Mouse (Mus musculus) heart, adult 2 months (tissue): ENCODE results near the gene Clec16a. TPM values are rescaled to one million over a fixed set of nuclear protein-coding genes. Genes with fewer than 3 reads are reported as not detected.

Experiments
- DNase-seq, 2 experiments: peaks; one replicate each; pipeline ENCODE4 v3.0.0; 2021
- H3K27ac ChIP-seq: fragments of 200-600 bp; 2 replicates; pipeline ENCODE4 v1.8.1; 2022
- H3K27me3 ChIP-seq: fragments of 200-500 bp; 2 replicates; pipeline ENCODE4 v1.6.1; 2012; ENCODE audit warnings: mild to moderate bottlenecking, low read length, inconsistent platforms, mixed read lengths; ENCODE audit not compliant: control insufficient read depth, insufficient read depth
- H3K36me3 ChIP-seq: fragments of 200-500 bp; 2 replicates; pipeline ENCODE4 v1.6.1; 2012; ENCODE audit warnings: low read length, inconsistent platforms; ENCODE audit not compliant: control insufficient read depth, insufficient read depth
- H3K4me1 ChIP-seq: fragments of 200-500 bp; 2 replicates; pipeline ENCODE4 v1.6.1; 2011; ENCODE audit warnings: low read length; ENCODE audit not compliant: control insufficient read depth, insufficient read depth
- H3K4me3 ChIP-seq: fragments of 200-600 bp; 2 replicates; pipeline ENCODE4 v1.8.1; 2022
- H3K79me2 ChIP-seq: fragments of 200-500 bp; replicated peaks from 2 replicates; pipeline ENCODE4 v1.6.1; 2012; ENCODE audit warnings: mild to moderate bottlenecking, inconsistent platforms, low read length, moderate library complexity, mixed read lengths; ENCODE audit not compliant: control insufficient read depth, insufficient read depth
- H3K9ac ChIP-seq: fragments of 200-500 bp; 2 replicates; pipeline ENCODE4 v1.6.1; 2012; ENCODE audit warnings: low read depth, mild to moderate bottlenecking, control low read depth, inconsistent platforms, low read length, mixed read lengths
- CTCF ChIP-seq: fragments of 200-600 bp; IDR thresholded peaks from 2 replicates; pipeline ENCODE4 v1.8.1; 2022; ENCODE audit warnings: antibody characterized with exemption, mild to moderate bottlenecking, moderate library complexity
- EP300 ChIP-seq: fragments of 200-500 bp; IDR thresholded peaks from 2 replicates; pipeline ENCODE4 v1.6.1; 2011; ENCODE audit warnings: low read depth, low read length, control low read depth; ENCODE audit not compliant: insufficient read depth
- POLR2A ChIP-seq: fragments of 200-500 bp; IDR thresholded peaks from 2 replicates; pipeline ENCODE4 v1.6.1; 2011; ENCODE audit warnings: mild to moderate bottlenecking, low read depth, low read length, control low read depth; ENCODE audit not compliant: insufficient read depth
- WGBS: fragments of 180-500 bp; shearing (Covaris S2); methylation state at CpG from one replicate; pipeline ENCODE4 v1.1.7; 2018; 5-methylcytosine and 5-hydroxymethylcytosine counted together
- intact Hi-C: fragments of 180-260 bp; cut with DNase I; formaldehyde crosslinking; loops from one replicate; pipeline ENCODE4 v1.15.1; 2025
- polyA plus RNA-seq: library from polyadenylated mRNA; depleted of rRNA; stranded (reverse); fragments of >200 nt; gene quantifications from 2 replicates; pipeline ENCODE4 v1.2.3, GENCODE M21; 2012
- total RNA-seq, 2 experiments: library from RNA; stranded (reverse); gene quantifications; 2 replicates each; pipeline ENCODE4 v1.2.3; 2021

The Clec16a gene
- total and polyA plus RNA-seq, 3 experiments = 27.6 to 57.5 (median 55.4) TPM

DNA sequence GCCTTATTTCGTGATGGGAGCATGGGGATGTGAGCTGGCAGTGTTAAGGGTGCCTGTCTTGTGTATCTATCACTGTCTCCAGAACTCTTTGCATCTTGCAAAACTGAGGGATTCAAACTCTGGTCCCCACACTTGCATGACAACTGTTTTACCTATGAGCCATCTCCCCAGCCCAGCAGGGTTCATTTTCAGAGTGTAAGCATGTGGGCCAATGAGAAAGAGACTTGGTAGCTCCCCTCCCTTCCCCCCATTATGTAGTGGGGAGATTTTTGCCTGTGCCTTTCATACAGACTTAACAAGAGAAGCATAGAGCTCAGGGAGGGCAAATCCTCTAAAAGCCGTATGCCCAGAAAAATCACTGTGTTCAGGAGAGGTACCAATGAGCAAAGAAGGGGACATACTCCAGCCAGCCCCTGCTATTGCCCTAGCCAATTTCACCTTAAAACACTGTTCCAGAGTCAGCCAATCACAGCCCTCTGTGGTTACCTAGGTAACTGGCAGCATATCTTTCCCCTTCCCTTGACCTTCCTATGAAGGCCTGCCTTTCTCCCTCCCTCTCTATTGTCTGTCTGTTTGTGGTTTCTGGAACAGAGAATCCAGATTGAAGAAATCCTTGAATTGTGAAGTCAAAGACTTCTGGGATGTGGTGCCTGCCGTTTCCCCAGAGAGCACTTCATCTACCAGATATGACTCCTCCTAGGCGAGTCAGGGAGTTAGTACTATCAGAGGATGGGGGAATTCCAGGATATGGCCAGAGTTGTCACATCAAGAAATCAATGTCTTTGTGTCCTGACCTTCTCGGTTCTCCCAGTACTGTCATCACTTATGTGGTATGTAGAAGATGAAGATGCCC is 55.0 kb downstream of the Clec16a start:
- no peak overlapping the region for H3K27ac ChIP-seq
- H3K79me2 ChIP-seq = no peaks in the 10 kb centered on the region
- WGBS = 62% methylated on average over 5 of the region's 5 CpGs

DNA sequence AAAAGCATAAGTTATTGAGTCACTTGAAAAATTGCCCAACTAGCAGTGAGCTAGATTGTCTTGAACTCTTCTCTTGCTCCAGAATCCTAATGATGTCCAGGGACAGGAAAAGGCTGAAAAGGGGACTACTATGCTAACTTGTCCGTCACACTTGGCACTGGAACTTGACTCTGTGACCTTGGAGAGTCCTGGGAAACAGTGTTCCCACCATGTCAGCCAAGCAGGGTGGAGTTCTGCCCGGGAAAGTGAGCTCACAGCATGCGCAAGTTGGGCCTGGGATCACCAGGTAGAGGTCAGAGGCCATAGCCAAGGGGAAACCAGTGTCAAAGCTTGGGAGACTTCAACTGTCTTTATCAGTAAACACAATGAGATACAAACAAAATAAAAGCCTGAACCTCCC is 62.7 kb downstream of the Clec16a start:
- H3K27ac ChIP-seq = no peak overlapping the region
- peak in 1 of 2 experiments; percentile 17 for DNase-seq

More for the DNA sequence above, 55.0 kb downstream of the Clec16a start:
- DNase-seq = no peak
- Histone ChIP-seq H3K4me3 (no peak overlapping the region), H3K36me3 (no peaks in the 10 kb centered on the region), H3K27me3 (no peaks in the 10 kb centered on the region), H3K9ac (no peak overlapping the region), H3K4me1 (no peaks in the 10 kb centered on the region)
- intact Hi-C loops = no loop called here
- TF ChIP-seq CTCF (no peak), EP300 (no peak), POLR2A (no peak)

DNA sequence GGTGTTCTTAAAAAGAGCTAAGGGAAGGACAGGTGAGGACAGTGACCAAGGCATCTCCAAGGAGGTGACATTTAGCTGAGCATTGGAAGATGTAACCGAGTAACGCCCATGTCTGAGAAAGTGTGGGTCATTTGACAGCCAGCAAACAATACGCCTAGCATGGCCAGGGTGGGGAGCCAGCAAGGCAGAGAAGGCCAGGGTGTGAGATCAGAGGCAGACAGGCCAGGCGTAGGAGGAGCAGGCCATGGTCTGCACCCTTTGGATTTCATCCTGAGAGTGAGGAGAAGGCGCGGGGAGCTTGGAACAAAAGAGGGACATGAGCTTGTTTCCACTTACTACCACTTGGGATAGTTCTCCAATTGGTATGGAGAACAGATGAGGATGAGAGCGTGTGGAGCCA is 64.8 kb downstream of the Clec16a start:
- WGBS = 81% methylated on average over 7 of the region's 7 CpGs
- H3K27me3 ChIP-seq = no peaks in the 10 kb centered on the region
- H3K27ac ChIP-seq = no peak overlapping the region
- H3K4me1 ChIP-seq = peaks cover 4% of the 10 kb centered on the region
- intact Hi-C loops = no loop called here
- peak; percentile 29 to 38 for DNase-seq
- H3K36me3 ChIP-seq = peaks cover 2% of the 10 kb centered on the region; the same call in 1 of the 2 replicates
- no peak overlapping the region for H3K4me3 ChIP-seq
- H3K79me2 ChIP-seq = no peaks in the 10 kb centered on the region
- no peak overlapping the region for H3K9ac ChIP-seq
- TF ChIP-seq POLR2A (no peak), CTCF (no peak), EP300 (no peak)

More for the DNA sequence above, 62.7 kb downstream of the Clec16a start:
- H3K27me3 ChIP-seq = no peaks in the 10 kb centered on the region
- H3K36me3 ChIP-seq = peaks cover 2% of the 10 kb centered on the region; the same call in 1 of the 2 replicates
- H3K79me2 ChIP-seq = no peaks in the 10 kb centered on the region
- no peak overlapping the region for H3K9ac ChIP-seq
- no peak for TF ChIP-seq CTCF
- TF ChIP-seq EP300 = no peak
- TF ChIP-seq POLR2A = no peak
- peaks cover 4% of the 10 kb centered on the region for H3K4me1 ChIP-seq
- no peak overlapping the region for H3K4me3 ChIP-seq
- 52% methylated on average over 3 of the region's 3 CpGs for WGBS
- intact Hi-C loops = no loop called here

DNA sequence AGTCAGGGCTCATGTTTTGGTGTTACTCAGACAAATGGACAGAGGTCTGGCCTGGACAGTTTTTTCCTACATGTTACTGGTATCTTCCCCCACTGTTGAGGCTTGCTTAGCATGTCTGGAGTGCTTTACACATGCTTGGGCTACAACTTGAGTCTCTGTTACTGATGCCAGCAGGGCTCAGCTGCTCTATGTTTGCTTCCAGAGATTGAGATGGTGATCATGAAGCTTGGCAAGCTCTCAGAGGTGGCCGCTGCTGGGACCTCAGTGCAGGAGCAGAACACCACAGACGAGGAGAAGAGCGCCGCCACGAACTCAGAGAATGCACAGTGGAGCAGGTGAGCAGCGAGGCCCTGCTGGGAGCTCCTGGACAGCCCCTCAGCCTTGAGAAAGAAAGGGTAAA is 65.7 kb downstream of the Clec16a start:
- intact Hi-C loops = no loop called here
- peaks cover 4% of the 10 kb centered on the region for H3K4me1 ChIP-seq
- H3K9ac ChIP-seq = no peak overlapping the region
- TF ChIP-seq CTCF (no peak), POLR2A (no peak), EP300 (no peak)
- H3K79me2 ChIP-seq = no peaks in the 10 kb centered on the region
- H3K27me3 ChIP-seq = no peaks in the 10 kb centered on the region
- no peak overlapping the region for H3K4me3 ChIP-seq
- no peak overlapping the region for H3K27ac ChIP-seq
- no peak for DNase-seq
- H3K36me3 ChIP-seq = peaks cover 2% of the 10 kb centered on the region; the same call in 1 of the 2 replicates
- WGBS = 86% methylated on average over 6 of the region's 6 CpGs

DNA sequence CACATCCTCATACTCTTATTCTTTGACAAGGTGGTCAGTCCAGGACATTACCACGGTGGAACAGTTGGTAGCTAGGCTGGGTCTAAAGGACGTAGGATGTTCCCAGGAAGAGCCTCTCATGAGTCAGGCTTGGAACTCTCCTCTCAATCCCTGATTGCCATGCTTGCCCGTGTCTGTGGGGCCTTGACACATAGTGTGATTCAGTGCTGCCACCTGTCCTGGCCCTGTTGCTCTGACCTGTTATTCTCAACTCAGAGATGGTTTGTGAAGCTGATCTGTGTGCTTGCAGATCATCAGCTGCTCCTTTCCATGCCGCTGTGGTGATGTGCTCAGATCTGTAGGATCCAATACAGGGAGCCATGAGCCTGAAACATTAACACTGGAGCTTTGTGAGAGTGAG is 66.2 kb downstream of the Clec16a start:
- H3K36me3 ChIP-seq = peaks cover 2% of the 10 kb centered on the region; the same call in 1 of the 2 replicates
- H3K9ac ChIP-seq = no peak overlapping the region
- TF ChIP-seq CTCF (no peak), EP300 (no peak), POLR2A (no peak)
- no peak overlapping the region for H3K27ac ChIP-seq
- H3K4me1 ChIP-seq = peaks cover 4% of the 10 kb centered on the region
- WGBS = 78% methylated on average over 4 of the region's 4 CpGs
- no peaks in the 10 kb centered on the region for H3K79me2 ChIP-seq
- DNase-seq = no peak
- H3K4me3 ChIP-seq = no peak overlapping the region
- intact Hi-C loops = no loop called here
- no peaks in the 10 kb centered on the region for H3K27me3 ChIP-seq

DNA sequence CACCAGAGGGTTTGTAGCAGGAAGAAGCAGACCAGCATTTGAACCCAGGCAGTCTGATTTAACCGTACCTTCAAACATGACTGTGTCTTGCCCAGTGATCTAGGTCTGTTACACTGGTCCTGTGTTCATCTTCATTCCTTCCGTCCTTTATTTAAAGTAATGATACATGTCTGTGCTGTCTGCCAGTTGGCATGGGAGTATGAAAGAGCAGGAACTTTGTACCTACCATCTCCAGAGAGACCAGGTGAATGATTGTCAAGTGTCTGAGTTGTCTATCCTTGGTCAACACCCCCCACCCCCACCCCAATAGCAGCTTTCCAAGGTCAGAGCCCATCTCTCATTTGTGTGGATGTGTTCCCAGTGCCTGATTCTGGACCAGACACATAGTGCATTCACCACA is 68.9 kb downstream of the Clec16a start:
- no peak for DNase-seq
- Histone ChIP-seq H3K9ac (no peak overlapping the region), H3K79me2 (no peaks in the 10 kb centered on the region), H3K27ac (no peak overlapping the region), H3K4me3 (no peak overlapping the region), H3K36me3 (peaks cover 2% of the 10 kb centered on the region; the same call in 1 of the 2 replicates), H3K4me1 (peaks cover 4% of the 10 kb centered on the region), H3K27me3 (no peaks in the 10 kb centered on the region)
- 96% methylated on average over 2 of the region's 2 CpGs for WGBS
- intact Hi-C loops = no loop called here
- TF ChIP-seq POLR2A (no peak), EP300 (no peak)
